Comparison of ENCODE assay signal across 14 mouse cellular contexts in genomic region chr10:91543167-91543918, GRCm38 (mm10).
"Had no signal": no experiment of that assay in that cellular context is flagged by ENCODE, and none has a peak within 500 bp of the region (broad histone marks: within the 10 kb centered on the region; RNA-seq: fewer than 3 reads in every experiment).

No protein-coding gene starts in this region.

- H3K27ac ChIP-seq: neural tube, embryonic 15.5 days; stomach, embryonic 15.5 days; stomach, postnatal 0 days had no signal

- DNase-seq: right cerebral cortex, adult 18-20 months; right cerebral cortex, postnatal 14 days; right cerebral cortex, postnatal 25 days; right cerebral cortex, postnatal 4 days; spleen, adult 18-20 months; thymus, adult 18-20 months; thymus, adult 2 months; thymus, postnatal 14 days; thymus, postnatal 25 days; thymus, postnatal 36 days; thymus, postnatal 4 days had no signal

- H3K4me2 ChIP-seq: neural tube, embryonic 15.5 days; stomach, embryonic 15.5 days had no signal

- H3K4me3 ChIP-seq: neural tube, embryonic 15.5 days; stomach, embryonic 15.5 days had no signal

- H3K27me3 ChIP-seq: neural tube, embryonic 15.5 days; stomach, embryonic 15.5 days had no signal

- H3K9ac ChIP-seq: neural tube, embryonic 15.5 days; stomach, embryonic 15.5 days had no signal

- H3K4me1 ChIP-seq: stomach, embryonic 15.5 days had no signal

- H3K36me3 ChIP-seq: neural tube, embryonic 15.5 days; stomach, embryonic 15.5 days had no signal

- H3K9me3 ChIP-seq: neural tube, embryonic 15.5 days; stomach, embryonic 15.5 days had no signal
